Mouse (Mus musculus) lung, postnatal 0 days (tissue): ENCODE measurements at regions not wholly inside any gene's neighbourhood (a gene's known extent, or its start where the extent isn't known, plus 50 kb on each side); places are given as distances from the start of the nearest gene placed in this dataset.

Experiments used
- CTCF ChIP-seq: IDR thresholded peaks from 2 replicates; pipeline ENCODE4 v1.5.1; 2016; ENCODE audit warnings: antibody characterized with exemption, mild to moderate bottlenecking
- EP300 ChIP-seq: IDR thresholded peaks from 2 replicates; pipeline ENCODE4 v1.6.1; 2016; ENCODE audit warnings: antibody characterized with exemption, mild to moderate bottlenecking, control low read depth

- TF ChIP-seq CTCF (no peak), EP300 (no peak)
Observed at GRCm38 (mm10) chr1:160855926-160856620, 50.1 kb upstream of the Rc3h1 start.
